Mouse (Mus musculus) T-helper 2 cell (primary cell): Measurements from ENCODE around the gene Olfr731.

ENCODE experiments used
- in situ Hi-C: fragments of 300-600 bp; cut with MboI, MseI; formaldehyde crosslinking; loops from one replicate; pipeline ENCODE4 v1.15.1; 2025; ENCODE audit warnings: high pct_unique_total_duplicates

The Olfr731 gene

GRCm38 (mm10) chr14:50241766-50242165 lies at the start of gene Olfr731:
Olfr731 (minus strand) TSS chr14:50241866.
- in situ Hi-C loops: no loop called here

GRCm38 (mm10) chr14:50284106-50284505 lies 42.4 kb upstream of the Olfr731 start, which contains the start of gene Olfr732:
Olfr732 (minus strand) TSS chr14:50284206.
- in situ Hi-C loops: no loop called here

GRCm38 (mm10) chr14:50188098-50188497 lies 53.6 kb downstream of the Olfr731 start, which contains the start of gene Olfr730:
Olfr730 (minus strand) TSS chr14:50188198.
- in situ Hi-C loops: no loop called here
